Mouse (Mus musculus): ENCODE data around the gene Hoxb2. TPM values are rescaled to one million over a fixed set of nuclear protein-coding genes. Genes with fewer than 3 reads are reported as not detected.

Hoxb2 gene
- total and polyA plus RNA-seq, 2 experiments from 2014 or later = 11.6 to 35.4 TPM

- Histone ChIP-seq H3K4me2 (ENCODE audit: low read depth, low read length) (peak overlapping the region; percentile 24), H3K9ac (replicated peaks; ENCODE audit: low read length) (0 out of 2 replicates have a peak overlapping the region, but pooled peaks have one; percentile 28), H3K4me1 (ENCODE audit: insufficient read depth, low read length) (no peaks in the 10 kb centered on the region), H3K9me3 (ENCODE audit: low read length) (no peaks in the 10 kb centered on the region), H3K27me3 (ENCODE audit: insufficient read depth, low read length) (peaks cover 61% of the 10 kb centered on the region), H3K36me3 (ENCODE audit: insufficient read depth, low read length) (no peaks in the 10 kb centered on the region), H3K27ac (peak overlapping the region; percentile 91), H3K4me3 (ENCODE audit: low read length) (no peak overlapping the region)
- TF ChIP-seq CTCF (IDR thresholded peaks at IDR 0.05; ENCODE audit: low read depth) = no peak
- 4% methylated on average over 14 of the region's 14 CpGs for WGBS
- DNase-seq (ENCODE audit: low spot score) = peak; percentile 47
- ATAC-seq = no peak
Measured at GRCm38 (mm10) chr11:96349491-96350340, 609 bp upstream of the Hoxb2 start.

GRCm38 (mm10) chr11:96350791-96351190 is 466 bp downstream of the Hoxb2 start:
- Histone ChIP-seq H3K9ac (replicated peaks; ENCODE audit: low read length) (peak overlapping the region; percentile 30; the same call in 1 of the 2 replicates), H3K9me3 (ENCODE audit: low read length) (no peaks in the 10 kb centered on the region), H3K27ac (peak overlapping the region; percentile 91), H3K4me2 (ENCODE audit: low read depth, low read length) (peak overlapping the region; percentile 59), H3K27me3 (ENCODE audit: insufficient read depth, low read length) (peaks cover 65% of the 10 kb centered on the region), H3K4me1 (ENCODE audit: insufficient read depth, low read length) (no peaks in the 10 kb centered on the region), H3K4me3 (ENCODE audit: low read length) (no peak overlapping the region), H3K36me3 (ENCODE audit: insufficient read depth, low read length) (no peaks in the 10 kb centered on the region)
- no peak for TF ChIP-seq CTCF (IDR thresholded peaks at IDR 0.05; ENCODE audit: low read depth)
- 23% methylated on average over 2 of the region's 2 CpGs for WGBS
- no peak for ATAC-seq
- DNase-seq (ENCODE audit: low spot score) = no peak

- H3K4me1 ChIP-seq (ENCODE audit: insufficient read depth, low read length) = no peaks in the 10 kb centered on the region
Measured at GRCm38 (mm10) chr11:96351312-96351711, 987 bp downstream of the Hoxb2 start.

GRCm38 (mm10) chr11:96351831-96352230 is 1.5 kb downstream of the Hoxb2 start:
- Histone ChIP-seq H3K4me3 (ENCODE audit: low read length) (peak overlapping the region; percentile 50), H3K36me3 (ENCODE audit: insufficient read depth, low read length) (no peaks in the 10 kb centered on the region), H3K9ac (replicated peaks; ENCODE audit: low read length) (peak overlapping the region; percentile 75), H3K9me3 (ENCODE audit: low read length) (no peaks in the 10 kb centered on the region), H3K27ac (peak overlapping the region; percentile 91), H3K4me2 (ENCODE audit: low read depth, low read length) (peak overlapping the region; percentile 59), H3K4me1 (ENCODE audit: insufficient read depth, low read length) (no peaks in the 10 kb centered on the region), H3K27me3 (ENCODE audit: insufficient read depth, low read length) (peaks cover 65% of the 10 kb centered on the region)
- ATAC-seq (no peak; the same call in 1 of the 2 replicates), DNase-seq (ENCODE audit: low spot score) (peak; percentile 76)
- no peak for TF ChIP-seq CTCF (IDR thresholded peaks at IDR 0.05; ENCODE audit: low read depth)
- 1% methylated on average over 22 of the region's 22 CpGs for WGBS

More at GRCm38 (mm10) chr11:96351312-96351711, 987 bp downstream of the Hoxb2 start:
- no peaks in the 10 kb centered on the region for H3K9me3 ChIP-seq (ENCODE audit: low read length)
- H3K9ac ChIP-seq (replicated peaks; ENCODE audit: low read length) = peak overlapping the region; percentile 75
- WGBS = 3% methylated on average over 11 of the region's 11 CpGs
- peak overlapping the region; percentile 50 for H3K4me3 ChIP-seq (ENCODE audit: low read length)
- no peaks in the 10 kb centered on the region for H3K36me3 ChIP-seq (ENCODE audit: insufficient read depth, low read length)
- peak; percentile 79 for DNase-seq (ENCODE audit: low spot score)
- peak overlapping the region; percentile 91 for H3K27ac ChIP-seq
- ATAC-seq = peak; percentile 55; the same call in 1 of the 2 replicates
- TF ChIP-seq CTCF (IDR thresholded peaks at IDR 0.05; ENCODE audit: low read depth) = no peak
- H3K4me2 ChIP-seq (ENCODE audit: low read depth, low read length) = peak overlapping the region; percentile 59
- peaks cover 65% of the 10 kb centered on the region for H3K27me3 ChIP-seq (ENCODE audit: insufficient read depth, low read length)

GRCm38 (mm10) chr11:96352691-96353521 is 2.6 kb downstream of the Hoxb2 start:
- Histone ChIP-seq H3K4me1 (ENCODE audit: insufficient read depth, low read length) (no peaks in the 10 kb centered on the region), H3K4me2 (ENCODE audit: low read depth, low read length) (peak overlapping the region; percentile 59), H3K4me3 (ENCODE audit: low read length) (peak overlapping the region; percentile 50), H3K27ac (peak overlapping the region; percentile 91), H3K9me3 (ENCODE audit: low read length) (no peaks in the 10 kb centered on the region), H3K9ac (replicated peaks; ENCODE audit: low read length) (peak overlapping the region; percentile 75), H3K36me3 (ENCODE audit: insufficient read depth, low read length) (no peaks in the 10 kb centered on the region), H3K27me3 (ENCODE audit: insufficient read depth, low read length) (peaks cover 65% of the 10 kb centered on the region)
- under 1% methylated on average over 75 of the region's 75 CpGs for WGBS
- DNase-seq (ENCODE audit: low spot score) = peak; percentile 55
- ATAC-seq = no peak
- no peak for TF ChIP-seq CTCF (IDR thresholded peaks at IDR 0.05; ENCODE audit: low read depth)

GRCm38 (mm10) chr11:96353522-96353841 is 3.2 kb downstream of the Hoxb2 start:
- no peak for ATAC-seq
- Histone ChIP-seq H3K27ac (peak overlapping the region; percentile 91), H3K27me3 (ENCODE audit: insufficient read depth, low read length) (peaks cover 65% of the 10 kb centered on the region), H3K4me3 (ENCODE audit: low read length) (peak overlapping the region; percentile 50), H3K4me2 (ENCODE audit: low read depth, low read length) (peak overlapping the region; percentile 59), H3K36me3 (ENCODE audit: insufficient read depth, low read length) (no peaks in the 10 kb centered on the region), H3K4me1 (ENCODE audit: insufficient read depth, low read length) (no peaks in the 10 kb centered on the region), H3K9me3 (ENCODE audit: low read length) (no peaks in the 10 kb centered on the region), H3K9ac (replicated peaks; ENCODE audit: low read length) (peak overlapping the region; percentile 75)
- no peak for TF ChIP-seq CTCF (IDR thresholded peaks at IDR 0.05; ENCODE audit: low read depth)
- WGBS = under 1% methylated on average over 14 of the region's 14 CpGs
- DNase-seq (ENCODE audit: low spot score) = peak; percentile 35
